ENCODE assay signal across 30 mouse cellular contexts in the genomic region with DNA sequence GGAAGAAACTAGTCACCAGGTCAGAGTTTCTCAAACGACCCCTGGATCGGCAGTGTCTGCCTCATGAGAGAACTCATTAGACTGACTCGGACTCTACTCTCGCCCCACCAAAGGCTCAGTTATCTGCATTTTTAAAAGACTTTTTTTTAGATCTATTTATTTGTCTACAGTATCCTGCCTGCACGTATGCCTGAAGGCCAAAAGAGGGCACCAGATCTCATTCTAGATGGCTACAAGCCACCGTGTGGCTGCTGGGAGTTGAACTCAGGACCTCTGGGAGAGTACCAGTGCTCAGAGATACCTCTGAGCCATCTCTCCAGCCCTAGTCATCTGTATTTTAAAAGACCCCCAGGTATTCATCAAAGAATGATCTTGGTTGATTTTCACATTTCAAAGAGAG.
DNase-seq lines count a peak whose midpoint lies in the region; ATAC-seq and TF ChIP-seq lines count a peak whose summit lies in the region.
"Had no signal": no experiment of that assay in that cellular context is flagged by ENCODE, and none has a peak within 500 bp of the region (broad histone marks: within the 10 kb centered on the region; RNA-seq: fewer than 3 reads in every experiment).

No protein-coding gene starts in this region.

- H3K9ac ChIP-seq in kidney, postnatal 0 days (ENCODE audit: low read depth, low read length), result no peak overlapping the region
- no peak overlapping the region for H3K9ac ChIP-seq in heart, embryonic 12.5 days
- H3K9ac ChIP-seq: embryonic facial prominence, embryonic 15.5 days; heart, embryonic 15.5 days; kidney, embryonic 15.5 days; limb, embryonic 15.5 days; liver, embryonic 15.5 days; lung, embryonic 14.5 days; midbrain, embryonic 13.5 days; neural tube, embryonic 15.5 days had no signal

- H3K36me3 ChIP-seq in kidney, postnatal 0 days (ENCODE audit: insufficient read depth, low read length), result no peaks in the 10 kb centered on the region
- H3K36me3 ChIP-seq in heart, embryonic 12.5 days, result no peaks in the 10 kb centered on the region
- H3K36me3 ChIP-seq: embryonic facial prominence, embryonic 10.5 days; embryonic facial prominence, embryonic 15.5 days; heart, embryonic 15.5 days; kidney, embryonic 15.5 days; limb, embryonic 10.5 days; limb, embryonic 15.5 days; liver, embryonic 15.5 days; midbrain, embryonic 13.5 days; neural tube, embryonic 15.5 days had no signal

- H3K4me2 ChIP-seq in kidney, postnatal 0 days (ENCODE audit: low read length), result no peak overlapping the region
- H3K4me2 ChIP-seq in heart, embryonic 12.5 days, result no peak overlapping the region
- H3K4me2 ChIP-seq: embryonic facial prominence, embryonic 15.5 days; heart, embryonic 15.5 days; kidney, embryonic 15.5 days; limb, embryonic 15.5 days; liver, embryonic 15.5 days; lung, embryonic 14.5 days; midbrain, embryonic 13.5 days; neural tube, embryonic 15.5 days had no signal

- no peaks in the 10 kb centered on the region for H3K9me3 ChIP-seq in kidney, postnatal 0 days (replicated peaks; ENCODE audit: low read length)
- H3K9me3 ChIP-seq in heart, embryonic 12.5 days (replicated peaks), result no peaks in the 10 kb centered on the region
- H3K9me3 ChIP-seq: embryonic facial prominence, embryonic 10.5 days; embryonic facial prominence, embryonic 15.5 days; heart, embryonic 15.5 days; kidney, embryonic 15.5 days; limb, embryonic 10.5 days; limb, embryonic 15.5 days; liver, embryonic 15.5 days; midbrain, embryonic 13.5 days; neural tube, embryonic 15.5 days had no signal

- no peak overlapping the region for H3K27ac ChIP-seq in kidney, postnatal 0 days
- no peak overlapping the region for H3K27ac ChIP-seq in heart, embryonic 12.5 days (ENCODE audit: poor library complexity, severe bottlenecking)
- H3K27ac ChIP-seq: embryonic facial prominence, embryonic 10.5 days; embryonic facial prominence, embryonic 15.5 days; heart, embryonic 15.5 days; hindbrain, postnatal 0 days; kidney, embryonic 15.5 days; limb, embryonic 10.5 days; limb, embryonic 15.5 days; liver, embryonic 15.5 days; macrophage; midbrain, embryonic 13.5 days; neural tube, embryonic 15.5 days had no signal

- no peaks in the 10 kb centered on the region for H3K4me1 ChIP-seq in kidney, postnatal 0 days (replicated peaks; ENCODE audit: insufficient read depth, low read length)
- H3K4me1 ChIP-seq in heart, embryonic 12.5 days (replicated peaks), result 0 out of 2 replicates have a peak, but pooled peaks cover 3% of the 10 kb centered on the region
- H3K4me1 ChIP-seq: embryonic facial prominence, embryonic 10.5 days; embryonic facial prominence, embryonic 15.5 days; limb, embryonic 10.5 days; limb, embryonic 15.5 days; liver, embryonic 15.5 days; midbrain, embryonic 13.5 days had no signal

- 82% methylated on average over 6 of the region's 6 CpGs for WGBS in kidney, postnatal 0 days
- 76% methylated on average over 6 of the region's 6 CpGs for WGBS in heart, embryonic 12.5 days

- peak; percentile 34; the same call in 1 of the 2 replicates for TF ChIP-seq CTCF in kidney, postnatal 0 days (IDR thresholded peaks at IDR 0.05; ENCODE audit: low read depth)

- H3K4me3 ChIP-seq in kidney, postnatal 0 days (replicated peaks; ENCODE audit: low read depth, low read length), result no peak overlapping the region
- H3K4me3 ChIP-seq in heart, embryonic 12.5 days, result no peak overlapping the region
- H3K4me3 ChIP-seq: embryonic facial prominence, embryonic 10.5 days; embryonic facial prominence, embryonic 15.5 days; heart, embryonic 15.5 days; kidney, embryonic 15.5 days; limb, embryonic 10.5 days; limb, embryonic 15.5 days; liver, embryonic 15.5 days; midbrain, embryonic 13.5 days; neural tube, embryonic 15.5 days had no signal

- no peaks in the 10 kb centered on the region for H3K27me3 ChIP-seq in kidney, postnatal 0 days (ENCODE audit: insufficient read depth, low read length)
- no peaks in the 10 kb centered on the region for H3K27me3 ChIP-seq in heart, embryonic 12.5 days (replicated peaks)
- H3K27me3 ChIP-seq: embryonic facial prominence, embryonic 15.5 days; heart, embryonic 15.5 days; kidney, embryonic 15.5 days; limb, embryonic 15.5 days; liver, embryonic 15.5 days; midbrain, embryonic 13.5 days; neural tube, embryonic 15.5 days had no signal

- no peak for ATAC-seq in kidney, postnatal 0 days (replicated peaks; ENCODE audit: low FRiP score, low read depth)
- no peak for ATAC-seq in heart, embryonic 12.5 days (ENCODE audit: insufficient number of reproducible peaks, low FRiP score)
- ATAC-seq: forebrain, embryonic 14.5 days; hindbrain, postnatal 0 days; intestine, embryonic 16.5 days; midbrain, embryonic 13.5 days had no signal

- DNase-seq in kidney, postnatal 0 days (ENCODE audit: low spot score), result no peak
- DNase-seq in kidney, postnatal 25 days, result no peak
- DNase-seq in 3134 (ENCODE audit: extremely low read depth, insufficient read length, low spot score) (peak; percentile 6), A20 (ENCODE audit: low read depth, low spot score) (peak; percentile 9), ZHBTc4 (ENCODE audit: low read depth, low spot score) (peak; percentile 11)
- no peak for DNase-seq in adrenal gland, adult 8-10 months
- DNase-seq in right cerebral cortex, postnatal 4 days, result no peak
- DNase-seq: adrenal gland, postnatal 14 days; cerebellum, adult 11-12 months; cerebellum, adult 9-11 months; gastrocnemius, postnatal 14 days; kidney, postnatal 4 days; lung, embryonic 14.5 days; retina, postnatal 1 day; right cerebral cortex, postnatal 25 days; thymus, postnatal 4 days had no signal

Comparison
In these comparisons a context has a peak if more than half of its experiments do, and no peak if none do; other contexts are left out.
1. DNase-seq: peak in 3134 (single experiment), A20 (single experiment) and ZHBTc4 (single experiment); none in kidney, postnatal 0 days (single experiment), kidney, postnatal 25 days (0 of 2), adrenal gland, adult 8-10 months (single experiment) and right cerebral cortex, postnatal 4 days (single experiment).